Mouse (Mus musculus): ENCODE data around the gene Rnasel. TPM values are rescaled to one million over a fixed set of nuclear protein-coding genes. Genes with fewer than 3 reads are reported as not detected.

Rnasel gene
- polyA plus RNA-seq, 1 experiment from 2014 or later, result 10.5 TPM

Other genes starting within 250 kb of the Rnasel start
- 5.3 and 6.1 TPM in 2 replicates for gene Npl, start 199.4 kb upstream of the Rnasel start, polyA plus RNA-seq (2016; fragmentation: Nextera tagmentation; extraction: Ambion mirVana)
- 0.81 and 1.4 TPM in 2 replicates for gene Rgs8, start 96.4 kb upstream of the Rnasel start, polyA plus RNA-seq (2016; fragmentation: Nextera tagmentation; extraction: Ambion mirVana)
- gene Rgs16, start 9.1 kb upstream of the Rnasel start, polyA plus RNA-seq (2016; fragmentation: Nextera tagmentation; extraction: Ambion mirVana), result 16.8 and 18.7 TPM in 2 replicates
- not detected in 2 replicates for gene Rgsl1, start 94.7 kb downstream of the Rnasel start, polyA plus RNA-seq (2016; fragmentation: Nextera tagmentation; extraction: Ambion mirVana)
- 0.44 and 0.47 TPM in 2 replicates for gene Teddm1b, start 124.9 kb downstream of the Rnasel start, polyA plus RNA-seq (2016; fragmentation: Nextera tagmentation; extraction: Ambion mirVana)
- not detected in 2 replicates for gene Teddm1a, start 142.3 kb downstream of the Rnasel start, polyA plus RNA-seq (2016; fragmentation: Nextera tagmentation; extraction: Ambion mirVana)
- 105 TPM in 2 replicates for gene Glul, start 150.5 kb downstream of the Rnasel start, polyA plus RNA-seq (2016; fragmentation: Nextera tagmentation; extraction: Ambion mirVana)
- 0.74 and 0.90 TPM in 2 replicates for gene Teddm2, start 150.8 kb downstream of the Rnasel start, polyA plus RNA-seq (2016; fragmentation: Nextera tagmentation; extraction: Ambion mirVana)

Data from limb, embryonic 12.5 days (tissue).